Mouse (Mus musculus): ENCODE results near the gene Farp1.

Gene Farp1

DNA sequence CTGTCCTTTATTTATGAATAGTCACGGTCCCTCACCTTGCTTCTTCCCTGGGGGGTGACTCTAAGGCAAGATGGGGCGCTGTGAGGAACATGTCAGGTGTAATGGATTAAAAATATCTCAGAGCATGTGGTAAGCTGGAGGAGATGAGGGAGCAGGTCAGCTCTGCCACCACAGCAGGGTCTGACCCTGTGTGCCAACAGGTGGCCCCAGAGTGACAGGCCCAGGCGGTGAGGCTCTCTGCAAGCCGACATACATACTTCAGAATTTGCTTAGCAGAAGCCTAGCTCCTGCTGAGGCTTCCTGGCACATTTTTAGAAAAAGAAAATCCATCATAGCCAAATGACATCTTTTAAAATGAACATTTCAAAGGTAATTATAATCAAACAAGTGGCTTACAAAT, 178.7 kb downstream of the Farp1 start:
- intact Hi-C loops (cut with DNase I) = loop anchor here (10.0 kb wide), 1 partner anchor 379 kb away; no protein-coding TSS in a partner anchor

GRCm38 (mm10) chr14:121214636-121215257, 179.7 kb downstream of the Farp1 start:
- intact Hi-C loops (cut with DNase I) = loop anchor here (10.0 kb wide), 1 partner anchor 380 kb away; no protein-coding TSS in a partner anchor

GRCm38 (mm10) chr14:121215817-121216216, 180.8 kb downstream of the Farp1 start:
- intact Hi-C loops (cut with DNase I) = loop anchor here (10.0 kb wide), 1 partner anchor 381 kb away; no protein-coding TSS in a partner anchor

- intact Hi-C loops (cut with DNase I) = loop anchor here (10.0 kb wide), 1 partner anchor 382 kb away; no protein-coding TSS in a partner anchor
Measured at GRCm38 (mm10) chr14:121216672-121217071, 181.7 kb downstream of the Farp1 start.

GRCm38 (mm10) chr14:121218620-121219019, 183.6 kb downstream of the Farp1 start:
- intact Hi-C loops (cut with DNase I) = loop anchor here (10.0 kb wide), 1 partner anchor 384 kb away; no protein-coding TSS in a partner anchor

- intact Hi-C loops (cut with DNase I) = loop anchor here (2.0 to 10.0 kb wide), 2 partner anchors 185 to 385 kb away; partner anchors contain the start of gene Farp1
Measured at GRCm38 (mm10) chr14:121219226-121220039, 184.4 kb downstream of the Farp1 start.

- intact Hi-C loops (cut with DNase I) = loop anchor here (2.0 kb wide), 1 partner anchor 185 kb away; the partner anchor contains the start of gene Farp1
Measured at GRCm38 (mm10) chr14:121220040-121220322, 185.0 kb downstream of the Farp1 start.

DNA sequence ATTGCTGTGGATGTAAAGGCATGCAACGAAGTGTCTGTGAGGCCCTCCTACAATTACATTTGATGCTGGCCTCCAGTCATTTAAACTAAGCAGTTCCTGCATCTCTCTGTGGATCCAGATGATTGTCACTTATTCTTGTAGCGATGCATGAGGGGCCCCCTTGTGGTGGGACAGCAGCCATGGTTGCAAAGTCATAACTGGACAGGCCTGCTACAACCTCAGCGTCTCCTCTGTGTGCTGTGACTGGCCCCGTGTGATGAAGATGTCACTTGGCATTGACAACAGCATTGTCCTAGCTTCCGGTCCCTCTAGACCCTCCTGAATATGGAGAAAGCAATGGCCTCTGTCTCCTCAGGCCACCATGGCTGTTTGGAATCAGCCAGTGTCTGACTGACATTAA, 185.7 kb downstream of the Farp1 start:
- intact Hi-C loops (cut with DNase I) = loop anchor here (2.0 kb wide), 1 partner anchor 186 kb away; the partner anchor contains the start of gene Farp1

GRCm38 (mm10) chr14:121225804-121226203, 190.8 kb downstream of the Farp1 start:
- intact Hi-C loops (cut with DNase I) = loop anchor here (5.0 kb wide), 1 partner anchor 254 kb away; no protein-coding TSS in a partner anchor

- intact Hi-C loops (cut with DNase I) = loop anchor here (5.0 kb wide), 1 partner anchor 257 kb away; no protein-coding TSS in a partner anchor
Measured at GRCm38 (mm10) chr14:121229036-121229773, 194.2 kb downstream of the Farp1 start.

DNA sequence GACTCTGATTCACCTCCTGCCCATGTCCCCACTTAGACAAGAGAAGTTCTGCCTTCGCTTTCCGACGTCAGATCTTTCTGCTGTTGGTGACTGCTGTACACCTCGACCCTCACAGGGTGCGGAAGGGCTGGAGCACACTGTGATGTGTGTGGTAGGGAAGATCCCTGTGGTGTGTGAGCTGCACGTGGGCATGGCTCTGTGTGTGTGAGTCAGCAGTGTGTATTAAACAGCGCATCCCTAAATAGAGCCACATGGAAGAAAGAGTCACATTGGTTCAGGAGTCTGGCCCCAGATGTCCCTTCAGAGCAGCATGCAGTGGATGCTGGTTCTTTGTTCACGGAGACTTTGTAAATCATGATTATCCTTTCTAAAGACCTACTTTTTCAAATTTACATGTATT, 196.2 kb downstream of the Farp1 start:
- intact Hi-C loops (cut with DNase I) = no loop called here

DNA sequence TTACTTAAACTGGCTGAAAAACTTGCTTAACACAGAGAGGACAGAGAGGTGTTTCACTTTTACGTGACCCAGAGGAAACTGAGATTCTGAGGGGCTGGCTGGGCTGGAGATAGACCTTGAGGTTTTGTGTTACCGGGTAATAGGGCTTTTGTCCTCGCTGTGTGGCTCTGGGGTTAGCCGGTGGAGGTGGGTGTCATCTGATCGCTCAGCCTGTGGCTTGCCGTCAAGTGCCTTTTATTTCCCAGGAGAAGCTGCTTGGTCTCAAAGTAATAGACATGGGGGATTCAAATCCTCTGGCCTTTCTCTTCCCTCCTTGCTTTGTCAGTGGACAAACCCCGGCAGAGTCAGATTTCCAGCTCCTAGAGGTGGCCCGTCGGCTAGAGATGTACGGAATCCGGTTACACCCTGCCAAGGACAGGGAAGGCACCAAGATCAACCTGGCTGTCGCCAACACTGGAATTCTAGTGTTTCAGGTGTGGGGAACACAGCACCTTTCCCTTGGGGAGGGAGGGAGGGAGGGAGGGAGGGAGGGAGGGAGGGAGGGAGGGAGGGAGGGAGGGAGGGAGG, 199.8 kb downstream of the Farp1 start:
- intact Hi-C loops (cut with DNase I) = no loop called here

DNA sequence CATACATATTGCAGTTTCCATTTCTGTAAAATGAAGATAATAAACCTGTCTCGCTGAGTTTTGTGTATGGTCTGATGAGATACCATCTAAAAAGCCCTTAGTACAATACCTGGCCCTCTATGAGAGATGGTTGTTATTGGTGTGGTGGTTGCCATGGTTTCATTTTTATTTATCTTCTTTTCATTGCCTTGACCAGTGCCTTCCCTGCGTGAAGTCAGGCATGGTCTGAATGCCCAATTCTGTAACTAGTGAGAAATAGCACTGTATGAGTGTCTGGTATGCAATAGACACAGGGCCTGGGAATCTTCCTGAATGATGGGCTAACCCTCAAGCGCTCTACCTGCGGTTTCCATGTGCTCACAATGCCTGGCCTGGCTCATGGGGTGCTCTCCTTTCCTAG, 201.7 kb downstream of the Farp1 start:
- intact Hi-C loops (cut with DNase I) = no loop called here

DNA sequence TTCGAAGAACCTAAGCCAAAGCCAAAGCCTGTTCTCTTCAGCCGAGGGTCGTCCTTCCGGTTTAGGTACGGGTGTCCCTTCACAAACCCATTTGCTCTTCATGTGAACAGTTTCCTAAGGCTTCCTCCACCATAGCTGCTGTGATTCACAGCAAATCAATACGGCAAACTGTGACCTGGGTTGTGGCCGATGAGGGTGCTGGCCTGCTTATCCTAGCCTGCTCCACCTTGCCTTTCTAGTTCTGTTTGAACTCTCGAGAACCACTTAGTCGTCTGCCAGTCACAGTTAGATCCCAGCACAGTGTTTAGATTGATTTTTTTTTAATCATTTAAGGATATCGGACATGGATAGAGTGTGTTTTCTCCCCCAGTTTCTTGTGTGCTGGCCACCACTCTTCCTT, 203.7 kb downstream of the Farp1 start:
- intact Hi-C loops (cut with DNase I) = no loop called here

DNA sequence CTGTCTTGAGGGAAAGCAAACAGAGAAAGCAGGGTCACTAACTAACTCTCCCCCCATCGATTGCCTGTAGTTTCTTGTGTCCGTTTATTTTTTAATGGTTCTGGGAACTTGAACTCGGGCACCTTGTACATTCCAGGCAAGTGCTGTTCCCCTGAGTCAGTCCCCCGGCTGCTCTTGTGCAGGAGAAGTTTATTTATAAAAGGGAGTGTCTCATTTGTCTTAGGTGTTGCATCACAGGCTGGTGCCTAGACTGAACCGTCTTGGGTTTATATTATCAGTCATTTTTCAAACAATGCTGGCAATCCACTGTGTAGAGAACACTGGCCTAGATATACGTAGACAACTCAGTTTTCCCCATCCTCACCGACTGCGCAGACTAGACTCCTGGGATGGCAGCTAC, 204.4 kb downstream of the Farp1 start:
- intact Hi-C loops (cut with DNase I) = no loop called here

DNA sequence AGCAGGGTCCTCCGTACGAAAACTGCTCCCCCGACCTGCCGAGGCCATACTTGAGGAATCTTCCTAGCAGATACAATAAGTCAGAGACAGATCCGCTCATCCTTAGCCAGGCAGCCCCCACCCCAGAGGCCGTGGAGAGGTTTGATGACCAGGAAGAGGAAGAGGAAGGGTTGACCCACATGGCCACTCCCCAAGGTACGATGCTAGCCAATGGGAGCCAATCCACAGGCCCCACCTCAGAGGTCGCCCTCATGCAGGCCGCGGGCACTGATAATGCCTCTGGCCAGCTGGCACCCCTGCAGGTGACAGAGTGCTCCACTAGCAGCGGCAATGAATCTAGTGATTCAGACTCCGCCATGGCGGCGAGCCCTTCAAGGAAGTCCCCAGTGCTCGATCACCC, 209.1 kb downstream of the Farp1 start:
- intact Hi-C loops (cut with DNase I) = no loop called here

- intact Hi-C loops (cut with DNase I) = no loop called here
Measured at GRCm38 (mm10) chr14:121246048-121246731, 211.2 kb downstream of the Farp1 start.

DNA sequence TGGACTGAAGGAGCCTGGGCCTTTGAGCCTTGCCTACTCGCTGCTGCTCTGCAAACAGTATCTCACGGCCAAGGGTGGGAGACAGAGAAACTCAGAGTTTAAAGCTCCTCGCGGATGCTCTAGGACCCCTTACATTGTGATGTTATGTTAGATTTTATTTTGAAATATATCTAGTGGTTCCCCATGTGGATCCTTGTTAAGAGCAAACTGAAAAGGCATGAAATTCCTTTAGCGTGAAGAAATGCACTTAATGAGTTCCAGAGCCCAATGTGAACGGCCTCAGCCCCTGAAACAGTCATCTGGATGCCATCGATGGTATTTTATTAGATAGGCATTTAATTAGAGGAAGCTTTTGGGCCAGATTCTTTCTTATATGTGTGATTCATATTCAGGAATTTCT, 212.3 kb downstream of the Farp1 start:
- intact Hi-C loops (cut with DNase I) = no loop called here

DNA sequence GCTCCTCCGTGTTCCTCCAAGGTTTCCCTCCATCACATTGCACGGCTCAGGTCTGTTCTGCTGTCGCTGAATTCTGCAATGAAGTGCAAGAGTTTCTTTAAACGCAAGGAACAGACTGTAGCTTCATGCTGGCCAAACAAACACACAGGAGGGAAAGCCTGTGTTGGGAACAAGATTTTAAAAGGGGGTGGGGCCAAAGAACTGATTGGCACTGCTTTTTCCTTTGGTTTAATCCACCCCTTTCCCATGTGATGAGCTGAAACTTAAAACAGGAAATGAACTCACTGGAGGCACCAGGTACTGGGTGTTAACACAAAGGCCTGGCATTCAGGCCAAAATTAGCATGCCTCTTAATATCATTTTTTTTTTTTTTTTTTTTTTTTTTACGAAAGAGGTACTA, 213.3 kb downstream of the Farp1 start:
- intact Hi-C loops (cut with DNase I) = no loop called here

- intact Hi-C loops (cut with DNase I) = loop anchor here (10.0 kb wide), 1 partner anchor 334 kb away; no protein-coding TSS in a partner anchor
Measured at GRCm38 (mm10) chr14:121251099-121251498, 216.1 kb downstream of the Farp1 start.

Measured in adrenal gland (tissue).